Mouse (Mus musculus): ENCODE measurements around the gene Cd164.

Gene Cd164

DNA sequence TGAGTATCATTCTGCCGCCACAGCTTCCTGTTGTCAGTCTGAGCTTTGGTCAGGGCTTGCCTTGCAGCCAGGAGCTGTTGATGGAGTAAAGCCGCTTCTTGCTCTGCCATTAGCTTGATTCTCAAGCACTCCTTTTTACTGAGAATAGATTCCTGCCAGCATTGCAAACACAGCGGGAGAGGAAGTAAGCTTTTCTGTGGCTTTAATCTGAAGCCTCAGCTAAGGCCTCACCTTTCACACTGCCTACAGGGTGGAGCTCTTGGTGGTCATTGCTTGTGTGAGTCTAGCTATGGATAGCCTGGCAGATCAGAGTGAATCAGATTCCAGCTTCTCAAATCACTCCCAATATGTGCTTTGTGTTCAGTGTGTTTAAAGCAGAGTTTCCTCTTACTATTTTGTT is 33.1 kb downstream of the Cd164 start:
- peak; percentile 39 for DNase-seq

DNA sequence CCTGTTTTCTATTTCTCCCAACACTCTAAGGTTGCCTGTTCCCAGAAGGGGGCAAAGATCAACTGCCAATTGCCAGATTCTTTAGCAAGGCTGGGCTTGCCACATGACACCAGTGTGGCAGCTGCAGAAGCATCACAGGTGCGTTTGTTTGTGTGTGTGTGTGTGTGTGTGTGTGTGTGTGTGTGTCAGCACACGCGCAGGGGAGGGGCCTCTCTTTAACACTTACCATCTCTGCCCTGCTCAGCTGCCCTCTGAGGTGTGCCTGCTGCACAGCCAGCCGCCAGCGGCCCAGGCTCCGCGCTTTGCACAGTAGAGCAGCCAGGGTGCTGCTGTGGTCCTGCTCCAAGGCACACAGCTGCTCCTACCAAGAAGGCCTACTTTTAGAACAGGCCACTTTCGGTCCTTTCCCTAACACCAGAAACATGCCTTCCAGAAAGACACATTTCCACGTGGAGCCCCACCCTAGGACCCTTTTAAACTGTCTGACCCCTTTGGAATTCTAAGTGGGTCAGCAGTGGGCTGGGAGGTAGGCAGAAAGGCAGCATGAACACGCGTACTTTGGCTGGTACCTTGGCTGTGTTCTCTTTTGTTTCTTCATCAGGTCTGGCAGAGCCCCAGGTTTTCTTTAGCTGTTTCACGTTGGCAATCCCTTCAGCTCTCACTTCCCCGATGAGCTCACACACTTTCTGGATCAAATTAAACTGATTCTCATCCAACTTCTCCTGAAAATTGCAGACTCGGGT is 33.8 kb downstream of the Cd164 start:
- DNase-seq: peak; percentile 89

DNA sequence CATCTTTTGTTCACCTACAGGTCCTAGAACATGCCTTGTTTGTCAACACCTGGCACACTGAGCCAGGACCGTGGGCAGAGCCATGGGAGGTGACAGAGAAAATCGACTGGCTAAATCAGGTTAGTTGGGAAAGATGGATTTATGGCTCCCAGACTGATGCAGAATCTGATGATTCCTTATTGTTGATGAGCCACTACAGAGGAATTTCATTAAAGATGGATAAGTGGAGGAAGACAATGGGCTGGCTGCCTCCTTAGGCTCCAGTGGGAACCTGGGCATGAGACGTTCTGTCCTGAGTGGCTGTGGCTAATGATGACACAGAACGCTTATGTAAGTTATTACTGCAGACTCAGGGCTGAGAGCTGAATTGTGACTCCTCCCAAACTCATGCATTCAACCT is 34.5 kb downstream of the Cd164 start:
- no peak for DNase-seq

DNA sequence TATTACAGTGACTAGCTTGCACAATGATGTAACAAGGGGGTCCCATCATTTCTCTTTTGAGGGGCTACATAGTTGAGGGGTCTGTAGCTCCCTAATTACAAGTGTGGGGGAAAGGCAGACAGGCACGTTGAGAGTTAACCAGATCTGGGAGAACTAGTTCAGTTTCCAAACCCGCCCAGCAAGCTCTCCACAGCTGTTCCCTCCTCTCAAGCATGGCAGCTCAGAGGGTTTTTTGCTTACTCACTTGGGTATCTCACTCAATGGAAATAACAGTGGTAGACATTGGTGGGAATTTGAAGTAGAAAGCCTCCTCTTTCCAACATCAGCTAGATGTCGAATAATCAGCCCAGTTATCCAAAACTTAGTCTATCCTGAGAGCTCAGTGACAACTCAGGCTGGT is 35.9 kb downstream of the Cd164 start:
- no peak for DNase-seq

DNA sequence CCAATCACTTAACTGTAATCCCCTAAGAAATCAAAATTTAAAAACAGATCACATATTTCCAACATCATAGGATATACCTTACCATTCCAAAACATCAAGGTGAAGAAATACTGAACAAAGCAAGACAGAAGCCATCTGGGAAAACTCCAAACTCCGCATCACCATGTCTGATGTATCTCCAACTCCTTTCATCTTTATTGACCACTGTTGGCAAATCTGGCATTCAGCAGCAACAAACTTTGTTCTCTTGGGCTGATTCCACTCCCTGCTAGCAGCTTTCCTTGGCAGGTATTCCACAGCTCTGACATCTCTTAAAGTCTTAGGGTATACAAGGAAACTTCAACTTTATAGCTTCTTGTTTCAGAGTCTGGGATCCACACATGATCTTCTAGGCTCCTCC is 39.2 kb downstream of the Cd164 start:
- DNase-seq: no peak

DNA sequence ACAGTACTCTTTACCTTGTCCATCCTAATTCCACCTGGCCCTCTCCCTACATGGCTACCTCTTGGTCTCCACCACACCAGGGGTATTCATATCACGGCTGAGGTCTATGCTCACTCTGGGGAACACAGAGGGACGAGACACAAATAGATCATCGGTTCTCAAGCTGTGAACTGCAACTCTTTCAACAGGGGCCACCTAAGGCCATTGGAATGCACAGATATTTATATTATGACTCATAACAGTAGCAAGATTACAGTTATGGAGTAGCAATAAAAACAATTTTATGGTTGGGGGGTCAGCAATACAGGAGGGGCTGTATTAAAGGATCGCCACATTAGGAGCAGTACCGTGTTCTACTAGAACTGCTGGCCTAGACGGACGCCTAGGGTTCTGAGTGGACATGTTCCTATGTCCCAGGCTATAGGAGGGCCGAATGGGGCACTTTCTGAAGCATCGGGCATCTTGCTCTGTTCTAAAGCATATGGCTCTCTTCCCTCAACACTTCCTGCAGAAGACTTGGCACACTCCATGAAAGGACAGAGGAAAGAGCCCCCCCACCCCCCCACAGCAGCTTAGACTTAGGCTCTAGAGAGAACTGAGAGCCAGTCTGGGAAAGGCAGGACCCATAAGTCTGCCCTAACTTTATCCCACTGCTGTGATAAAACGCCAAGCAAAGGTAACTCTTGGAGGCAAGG is 42.6 kb downstream of the Cd164 start:
- no peak for DNase-seq

DNA sequence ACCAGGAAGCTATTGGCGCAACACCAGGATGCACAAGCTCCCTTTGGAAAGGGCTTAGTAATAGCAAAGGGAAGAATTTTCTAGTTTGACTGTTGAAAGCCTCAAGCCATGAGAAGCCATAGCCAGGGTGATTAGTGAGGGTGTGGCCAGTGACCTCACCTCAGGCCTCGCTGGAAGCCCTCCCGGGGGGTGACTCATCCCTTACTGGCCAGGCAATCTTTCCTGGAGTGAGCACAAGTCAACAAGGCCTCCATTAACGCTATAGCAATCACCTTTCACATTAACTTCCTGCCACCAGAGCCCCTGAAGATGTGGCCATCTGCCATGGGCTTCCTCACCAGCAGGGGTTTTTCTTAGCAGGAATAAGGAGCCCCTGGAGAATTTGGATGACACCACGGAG is 45.9 kb downstream of the Cd164 start:
- no peak for DNase-seq

DNA sequence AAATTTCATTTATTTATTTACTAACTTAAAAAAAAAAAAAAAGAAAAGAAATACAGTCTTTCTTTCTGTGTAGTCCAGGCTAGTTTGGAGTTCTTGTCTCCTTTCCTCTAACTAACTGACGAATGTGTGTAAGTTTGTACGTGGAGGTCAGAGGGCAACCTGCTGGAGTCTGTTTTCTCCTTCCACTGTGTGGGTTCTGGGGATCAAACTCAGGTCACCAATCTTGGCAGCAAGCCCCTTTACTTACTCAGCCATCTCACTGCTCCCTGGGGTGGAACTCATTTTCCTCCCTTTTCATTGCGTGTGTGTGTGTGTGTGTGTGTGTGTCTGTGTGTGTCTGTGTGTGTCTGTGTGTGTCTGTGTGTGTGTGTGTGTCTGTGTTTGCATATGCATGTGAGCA is 49.1 kb downstream of the Cd164 start:
- DNase-seq: no peak

DNA sequence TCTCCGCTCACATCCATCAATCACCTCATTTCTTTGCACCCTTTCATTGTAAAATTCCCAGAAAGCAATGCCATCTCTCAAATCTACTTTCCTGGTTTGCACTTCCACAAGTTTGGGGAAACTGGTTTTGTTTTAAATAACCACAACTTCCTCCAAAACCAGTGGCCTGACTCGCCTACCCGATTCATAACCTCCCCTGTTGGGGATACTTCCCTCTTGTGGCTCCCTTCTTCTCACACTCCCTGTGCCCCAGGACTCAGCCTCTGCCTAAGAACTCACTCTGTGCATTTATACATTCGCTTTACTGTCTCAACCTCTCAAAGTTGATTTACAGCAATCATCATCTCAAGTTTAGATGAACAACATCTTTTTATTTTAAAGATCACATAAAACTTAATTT is 51.9 kb downstream of the Cd164 start:
- DNase-seq: no peak

DNA sequence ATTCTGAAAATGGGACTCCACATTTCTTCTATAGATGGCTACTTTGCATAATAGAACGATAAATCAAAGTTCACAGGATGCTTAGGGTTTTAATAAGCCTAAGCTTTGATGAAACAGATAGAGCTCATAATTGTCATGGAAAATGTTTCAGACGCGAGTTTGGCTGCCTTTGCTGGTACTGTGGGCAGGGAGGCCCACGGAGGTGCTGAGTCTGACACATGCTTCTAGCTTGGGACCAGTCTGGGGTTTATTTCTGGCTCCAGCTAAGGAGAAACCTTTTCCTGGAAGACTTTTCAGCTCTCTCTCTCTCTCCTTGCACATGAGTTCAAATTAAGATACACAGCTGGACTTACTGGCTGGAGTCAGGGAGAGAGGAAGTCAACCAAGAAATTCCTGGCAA is 53.1 kb downstream of the Cd164 start:
- no peak for DNase-seq

DNA sequence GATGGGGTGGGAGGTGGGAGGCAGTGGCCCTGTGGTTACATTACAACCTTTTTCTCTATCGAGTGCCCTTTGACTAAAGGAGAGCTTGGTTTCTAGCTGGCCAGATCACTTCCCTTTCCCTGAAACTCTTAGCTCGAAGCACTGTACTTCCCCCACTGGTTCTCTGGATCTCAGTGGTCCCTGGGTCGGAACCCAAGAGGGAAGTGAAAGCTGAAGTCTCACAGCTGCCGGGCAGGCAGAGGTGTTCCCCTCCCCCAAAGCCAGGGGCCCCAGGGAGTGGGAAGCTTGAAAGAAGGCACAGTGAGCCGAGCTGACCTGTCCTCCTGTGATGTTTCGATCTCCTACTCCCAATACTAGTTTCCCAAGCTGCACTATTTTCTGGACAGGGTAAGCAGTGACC is 54.0 kb downstream of the Cd164 start:
- peak; percentile 30 for DNase-seq

DNA sequence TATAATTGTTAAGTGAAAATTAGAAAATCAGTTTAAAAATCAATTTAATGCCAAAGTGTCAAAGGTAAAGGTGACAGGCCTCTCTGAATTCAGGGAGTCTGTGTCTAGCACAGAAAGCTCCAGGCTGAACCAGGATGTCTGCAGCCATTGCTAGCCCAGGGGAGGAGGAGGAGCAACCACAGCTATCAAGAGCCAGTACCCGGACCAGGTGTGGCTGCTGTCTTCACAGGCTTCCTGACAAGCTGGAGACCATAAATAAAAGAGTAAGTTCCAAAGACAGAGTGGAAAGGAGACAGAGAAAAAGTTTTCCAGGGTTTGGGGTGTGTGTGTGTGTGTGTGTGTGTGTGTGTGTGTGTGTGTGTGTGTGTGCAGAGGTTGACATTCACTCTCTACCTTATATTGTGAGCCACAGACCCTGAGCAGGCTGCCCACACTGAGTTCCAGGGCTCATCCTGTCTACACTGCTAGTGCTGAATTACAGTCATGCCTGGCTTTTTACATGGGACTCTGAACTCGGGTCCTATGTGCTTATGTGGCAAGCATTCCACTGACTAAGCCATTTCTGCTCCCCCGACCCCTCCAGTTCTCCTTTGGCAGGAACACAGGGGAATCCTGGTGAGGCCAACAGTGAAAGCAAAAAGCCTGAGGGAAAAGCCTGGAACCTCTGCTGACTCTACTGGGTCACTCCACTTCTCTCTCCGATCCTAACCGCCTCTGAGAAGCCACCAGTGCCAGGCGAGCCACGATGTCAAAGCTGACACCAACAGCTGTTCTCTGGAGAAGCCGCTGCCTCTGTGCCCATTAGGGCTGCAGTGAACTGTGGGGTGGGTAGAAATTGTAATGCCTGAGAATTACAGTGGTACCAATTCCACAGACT is 56.5 kb downstream of the Cd164 start:
- DNase-seq: peak; percentile 56

DNA sequence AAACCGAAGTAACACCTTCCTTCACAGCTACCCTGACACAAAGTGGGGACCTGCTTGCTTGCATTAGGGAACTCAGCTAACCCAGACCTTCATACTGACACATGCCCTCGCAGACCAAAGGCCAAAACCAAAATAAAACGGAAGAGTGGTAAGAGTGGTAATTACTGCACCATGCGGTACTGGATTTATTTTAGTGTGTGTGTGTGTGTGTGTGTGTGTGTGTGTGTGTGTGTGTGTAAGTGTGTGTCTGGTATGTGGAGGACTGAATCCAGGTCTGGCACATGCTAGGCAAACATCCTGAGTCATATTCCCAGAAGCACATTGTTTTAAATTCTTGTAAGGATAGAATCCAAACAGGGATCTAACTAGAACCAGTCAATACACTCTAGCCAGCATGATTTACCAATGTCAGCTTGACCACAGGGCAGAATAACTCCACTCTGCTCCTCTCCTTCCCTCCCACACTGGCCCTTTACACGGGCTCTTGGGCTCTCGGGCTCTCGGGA is 57.2 kb downstream of the Cd164 start:
- DNase-seq: no peak

DNA sequence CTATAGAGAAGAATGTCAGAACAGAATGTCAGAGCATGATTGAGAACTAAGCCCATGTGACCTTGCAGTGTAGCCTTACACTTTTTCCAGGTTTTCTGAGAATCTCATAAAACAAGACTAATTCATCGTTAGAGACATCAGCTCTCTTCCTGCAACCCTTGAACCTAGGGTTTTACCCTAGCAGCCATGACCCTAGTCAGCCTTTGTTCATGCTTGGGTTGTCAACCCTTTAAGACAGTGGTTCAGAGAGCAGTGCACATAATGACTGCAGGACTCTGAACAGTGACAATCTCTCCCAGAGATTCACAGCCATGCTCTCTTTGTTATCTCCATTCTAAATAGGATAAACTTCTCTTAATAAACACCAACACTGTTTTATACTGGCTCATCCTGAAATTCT is 59.3 kb downstream of the Cd164 start:
- DNase-seq: no peak

DNA sequence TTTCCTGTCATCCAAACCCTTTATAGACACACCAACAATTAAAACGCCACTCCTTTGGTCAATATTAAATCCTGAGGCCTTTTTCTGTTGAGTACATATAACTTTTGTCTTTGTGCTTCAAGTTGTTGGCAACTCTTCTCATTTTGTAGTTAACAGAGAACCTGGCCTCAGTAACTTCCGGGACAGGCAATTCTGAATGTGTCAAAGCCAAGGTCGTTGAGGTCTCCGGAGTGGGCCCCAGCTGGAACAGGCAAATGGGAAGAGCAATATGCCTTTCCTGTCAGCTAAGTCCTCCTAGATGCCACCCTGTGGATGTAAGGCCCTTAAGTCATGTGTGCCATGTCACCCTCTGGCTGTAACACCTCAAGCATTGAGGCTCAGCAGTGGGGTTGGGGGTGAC is 61.2 kb downstream of the Cd164 start:
- no peak for DNase-seq

All from thymus, postnatal 25 days (tissue).